Mouse (Mus musculus) intestine, postnatal 0 days (tissue): ENCODE data around the gene Gpank1. TPM values are rescaled to one million over a fixed set of nuclear protein-coding genes. Genes with fewer than 3 reads are reported as not detected.
A peak's percentile ranks its signal among the peaks of the same experiment; 100 is the strongest.

Experiments used
- ATAC-seq: fragments of 200-750 bp; cut with Nextera tagmentation; 2 replicates; pipeline ENCODE4 v1.8.0; 2017; ENCODE audit warnings: mild to moderate bottlenecking, moderate TSS enrichment, moderate library complexity
- H3K27ac ChIP-seq: fragments of 300-500 bp; sonication (generic); 2 replicates; pipeline ENCODE4 v1.5.1; 2014; ENCODE audit warnings: mild to moderate bottlenecking, low read depth, low read length, moderate library complexity
- H3K27me3 ChIP-seq: fragments of 300-500 bp; sonication (generic); replicated peaks from 2 replicates; pipeline ENCODE4 v1.6.1; 2014; ENCODE audit warnings: low read length, mixed read lengths; ENCODE audit not compliant: control insufficient read depth, insufficient read depth
- H3K36me3 ChIP-seq: fragments of 300-500 bp; sonication (generic); 2 replicates; pipeline ENCODE4 v1.6.1; 2014; ENCODE audit warnings: mild to moderate bottlenecking, moderate library complexity; ENCODE audit not compliant: control insufficient read depth, insufficient read depth
- H3K4me1 ChIP-seq: fragments of 300-500 bp; sonication (generic); replicated peaks from 2 replicates; pipeline ENCODE4 v1.6.1; 2014; ENCODE audit warnings: antibody characterized with exemption, low read length, mixed read lengths; ENCODE audit not compliant: control insufficient read depth, insufficient read depth
- H3K4me2 ChIP-seq: fragments of 300-500 bp; sonication (generic); replicated peaks from 2 replicates; pipeline ENCODE4 v1.6.1; 2014; ENCODE audit warnings: low read depth, mild to moderate bottlenecking, moderate library complexity
- H3K4me3 ChIP-seq: fragments of 300-500 bp; sonication (generic); 2 replicates; pipeline ENCODE4 v1.5.1; 2014; ENCODE audit warnings: low read depth, low read length
- H3K9ac ChIP-seq: fragments of 300-500 bp; sonication (generic); 2 replicates; pipeline ENCODE4 v1.6.1; 2014; ENCODE audit warnings: mild to moderate bottlenecking, low read depth, low read length
- H3K9me3 ChIP-seq: fragments of 300-500 bp; sonication (generic); 2 replicates; pipeline ENCODE4 v1.6.1; 2016; ENCODE audit warnings: mixed run types; ENCODE audit not compliant: control insufficient read depth
- CTCF ChIP-seq: sonication (generic); IDR thresholded peaks from 2 replicates; pipeline ENCODE4 v1.5.1; 2016; ENCODE audit warnings: low read depth, mild to moderate bottlenecking, control low read depth, antibody characterized with exemption, moderate library complexity
- WGBS: fragments of 180-500 bp; shearing (Covaris S2); extraction: QIAGEN DNeasy Blood & Tissue Kit; methylation state at CpG from one replicate; pipeline ENCODE4 v1.1.7; 2014; 5-methylcytosine and 5-hydroxymethylcytosine counted together
- polyA plus RNA-seq: library from polyadenylated mRNA; unstranded; fragments of >200 nt; fragmentation: Nextera tagmentation; extraction: Ambion mirVana; gene quantifications from 2 replicates; pipeline ENCODE4 v1.2.1, GENCODE M21; 2015

The Gpank1 gene
- polyA plus RNA-seq, 1 experiment from 2014 or later = 15.0 TPM

DNA sequence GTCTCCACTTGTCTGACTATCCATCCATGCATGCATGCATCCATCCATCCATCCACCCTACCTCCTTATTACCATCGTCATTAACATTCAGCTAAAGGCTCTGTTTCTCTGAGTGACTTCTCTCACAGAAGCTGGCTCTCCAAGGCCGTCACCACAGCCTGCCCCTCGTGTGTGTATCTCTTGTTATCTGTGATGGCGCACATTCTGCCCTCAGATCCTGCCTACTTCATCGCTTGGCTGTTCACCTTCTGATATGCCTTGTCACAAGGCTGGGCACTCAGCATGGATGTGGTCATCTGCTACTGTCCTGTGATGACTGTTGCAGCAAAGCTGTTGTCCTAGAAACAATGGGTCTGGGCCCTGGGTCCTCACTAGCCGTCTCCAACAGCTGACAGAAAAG lies 16.5 kb upstream of the Gpank1 start:
- no peak overlapping the region for H3K4me3 ChIP-seq
- no peak for ATAC-seq
- no peak overlapping the region for H3K4me2 ChIP-seq
- no peaks in the 10 kb centered on the region for H3K27me3 ChIP-seq
- peaks cover 36% of the 10 kb centered on the region for H3K36me3 ChIP-seq
- no peaks in the 10 kb centered on the region for H3K9me3 ChIP-seq
- H3K27ac ChIP-seq = no peak overlapping the region
- no peak for TF ChIP-seq CTCF
- H3K9ac ChIP-seq = no peak overlapping the region
- 59% methylated on average over 6 of the region's 6 CpGs for WGBS
- H3K4me1 ChIP-seq = no peaks in the 10 kb centered on the region

GRCm38 (mm10) chr17:35105740-35106389 lies 15.4 kb upstream of the Gpank1 start:
- Histone ChIP-seq H3K9ac (no peak overlapping the region; the same call in 1 of the 2 replicates), H3K4me3 (no peak overlapping the region), H3K27me3 (no peaks in the 10 kb centered on the region), H3K27ac (no peak overlapping the region), H3K9me3 (no peaks in the 10 kb centered on the region), H3K36me3 (peaks cover 25% of the 10 kb centered on the region), H3K4me1 (no peaks in the 10 kb centered on the region), H3K4me2 (0 out of 2 replicates have a peak overlapping the region, but pooled peaks have one; percentile 21)
- no peak for ATAC-seq
- peak; percentile 81 for TF ChIP-seq CTCF
- 28% methylated on average over 13 of the region's 13 CpGs for WGBS

- WGBS = 58% methylated on average over 3 of the region's 3 CpGs
- H3K9me3 ChIP-seq = no peaks in the 10 kb centered on the region
- no peak overlapping the region; the same call in 1 of the 2 replicates for H3K9ac ChIP-seq
- ATAC-seq = no peak
- H3K36me3 ChIP-seq = peaks cover 18% of the 10 kb centered on the region
- H3K27ac ChIP-seq = no peak overlapping the region
- peak; percentile 40; the same call in 1 of the 2 replicates for TF ChIP-seq CTCF
- no peak overlapping the region for H3K4me3 ChIP-seq
- H3K4me1 ChIP-seq = no peaks in the 10 kb centered on the region
- H3K4me2 ChIP-seq = no peak overlapping the region
- no peaks in the 10 kb centered on the region for H3K27me3 ChIP-seq
These were observed 14.7 kb upstream of the Gpank1 start for GRCm38 (mm10) chr17:35106522-35106921.

DNA sequence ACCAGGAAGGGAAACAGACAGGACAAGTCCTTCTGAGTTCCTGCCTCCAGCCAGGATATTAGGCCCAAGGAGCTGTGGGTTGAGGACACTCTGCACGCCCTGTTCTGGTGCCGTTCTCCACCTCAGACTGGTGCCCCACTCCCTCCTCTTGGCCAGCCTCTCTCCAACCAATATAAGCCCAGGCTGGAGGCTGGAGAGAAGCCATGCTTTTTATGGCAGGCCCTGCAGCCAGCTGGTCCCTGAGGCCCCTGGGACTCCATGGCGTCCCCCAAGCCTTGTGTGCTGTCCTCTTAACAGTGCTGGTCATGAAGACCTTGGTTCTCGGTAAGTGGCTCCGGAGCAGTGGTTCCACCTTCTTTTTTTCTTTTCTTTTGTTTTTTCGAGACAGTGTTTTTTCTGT lies 13.2 kb upstream of the Gpank1 start, which contains the start of gene Ly6g5c:
Ly6g5c (plus strand) TSS at position 183 of the 400 bp plus-strand sequence.
- 0 out of 2 replicates have a peak, but pooled peaks cover 2% of the 10 kb centered on the region for H3K36me3 ChIP-seq
- WGBS = 82% methylated on average over 6 of the region's 6 CpGs
- H3K4me1 ChIP-seq = no peaks in the 10 kb centered on the region
- H3K9ac ChIP-seq = no peak within 1 kb of the TSS
- no peak within 1 kb of the TSS for H3K27ac ChIP-seq
- no peak within 1 kb of the TSS for H3K4me2 ChIP-seq
- H3K27me3 ChIP-seq = no peaks in the 10 kb centered on the region
- TF ChIP-seq CTCF = no peak
- no peaks in the 10 kb centered on the region for H3K9me3 ChIP-seq
- ATAC-seq = no peak
- H3K4me3 ChIP-seq = no peak within 1 kb of the TSS

DNA sequence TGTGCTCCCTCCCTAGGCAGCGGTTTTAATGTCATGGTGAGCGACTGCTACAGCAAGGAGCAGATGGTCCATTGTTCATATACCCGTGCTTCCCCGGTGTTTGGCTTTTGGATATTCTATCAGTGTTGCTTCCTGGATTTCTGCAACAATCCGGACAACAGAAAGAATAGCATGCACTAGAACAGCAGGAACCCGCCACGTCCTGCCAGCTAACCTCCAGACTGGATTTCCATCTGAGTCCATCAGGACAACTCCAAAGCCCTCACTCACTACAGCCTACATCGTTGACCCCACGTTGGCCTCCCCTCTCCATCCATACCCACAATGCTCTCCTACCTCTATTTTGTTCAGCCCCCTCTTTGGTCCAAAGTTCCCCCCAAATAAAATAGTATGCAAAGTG lies 9.5 kb upstream of the Gpank1 start:
- Histone ChIP-seq H3K4me1 (no peaks in the 10 kb centered on the region), H3K27me3 (no peaks in the 10 kb centered on the region), H3K9ac (no peak overlapping the region), H3K4me2 (no peak overlapping the region), H3K4me3 (no peak overlapping the region), H3K27ac (no peak overlapping the region), H3K36me3 (peaks cover 24% of the 10 kb centered on the region), H3K9me3 (no peaks in the 10 kb centered on the region)
- TF ChIP-seq CTCF = no peak
- 71% methylated on average over 9 of the region's 9 CpGs for WGBS
- ATAC-seq = no peak

DNA sequence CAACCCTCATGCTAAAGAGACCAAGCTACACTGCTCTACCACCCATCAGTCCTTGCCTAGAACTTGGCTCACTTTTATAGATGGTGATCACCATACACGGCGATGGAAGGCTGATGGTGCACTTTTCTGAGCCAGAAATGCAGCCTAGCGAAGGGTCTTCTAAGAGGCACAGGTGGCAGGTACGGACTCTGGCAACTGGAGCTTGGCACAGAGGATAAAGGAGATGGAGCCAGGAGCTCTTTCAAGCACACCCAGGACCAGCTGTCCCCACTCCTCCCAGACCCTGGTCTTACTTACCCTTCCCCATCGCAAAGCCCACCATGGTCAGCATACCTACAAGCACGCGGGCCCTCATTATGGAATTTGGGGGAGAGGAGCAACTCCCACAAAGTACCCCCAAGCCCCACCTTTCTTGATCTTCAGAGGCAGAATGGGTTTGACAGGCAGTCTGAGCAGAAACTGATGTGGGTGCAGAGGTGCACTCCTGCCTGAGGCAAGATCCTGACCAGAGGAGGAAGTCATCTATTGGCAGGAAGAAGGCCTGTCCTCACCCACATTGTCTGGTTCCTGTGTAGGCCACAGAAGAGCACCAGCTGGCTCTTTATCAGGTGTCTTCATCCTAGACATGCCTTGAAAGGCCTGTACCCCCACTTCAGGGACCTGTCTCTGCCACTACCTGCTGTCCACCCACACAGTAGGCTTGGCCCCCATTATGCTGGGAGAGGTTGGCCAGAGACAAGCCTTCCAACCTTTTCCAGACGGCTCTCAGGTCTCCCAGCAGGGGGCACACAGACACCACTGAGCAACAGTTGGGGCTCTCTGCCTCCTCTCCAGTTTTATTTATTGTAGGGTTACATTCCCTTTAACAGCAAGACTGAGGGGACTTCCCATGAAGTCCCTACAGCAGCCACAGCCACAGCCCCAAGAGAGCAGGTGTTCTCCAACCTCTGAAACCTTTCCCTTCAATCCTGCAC lies 5.9 kb upstream of the Gpank1 start, which contains the start of gene Ly6g5b:
Ly6g5b (minus strand) TSS at position 383 of the 974 bp plus-strand sequence.
- Histone ChIP-seq H3K4me2 (no peak within 1 kb of the TSS), H3K4me3 (no peak within 1 kb of the TSS), H3K27me3 (no peaks in the 10 kb centered on the region), H3K9ac (no peak within 1 kb of the TSS), H3K9me3 (no peaks in the 10 kb centered on the region), H3K4me1 (no peaks in the 10 kb centered on the region), H3K27ac (no peak within 1 kb of the TSS), H3K36me3 (peaks cover 38% of the 10 kb centered on the region)
- 85% methylated on average over 8 of the region's 8 CpGs for WGBS
- ATAC-seq = no peak
- TF ChIP-seq CTCF = peak; percentile 73
